Comparison of ENCODE assay signal across 8 mouse cellular contexts in the genomic region with DNA sequence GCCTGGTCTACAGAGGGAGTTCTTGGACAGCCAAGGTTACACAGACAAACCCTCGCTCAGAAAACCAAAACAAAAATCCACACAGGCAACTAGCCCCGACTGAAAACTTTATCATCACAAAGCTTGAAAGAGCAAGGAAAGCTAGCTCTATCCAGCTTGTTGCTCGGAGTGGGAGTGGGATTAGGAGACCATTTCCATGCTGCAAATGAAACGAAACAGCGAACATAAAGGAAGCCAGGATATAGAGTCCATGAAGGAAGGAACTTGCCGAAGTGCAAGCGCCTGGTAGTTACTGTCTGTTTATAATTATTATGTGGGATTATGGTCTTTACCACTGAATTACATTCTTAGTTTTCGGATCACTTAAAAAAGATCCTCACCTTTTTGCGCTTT. TPM values are rescaled to one million over a fixed set of nuclear protein-coding genes. Genes with fewer than 3 reads are reported as not detected.
DNase-seq lines count a peak whose midpoint lies in the region; ATAC-seq and TF ChIP-seq lines count a peak whose summit lies in the region.

No protein-coding gene starts in this region.

- TF ChIP-seq POLR2A in cortical plate, adult 2 months (IDR thresholded peaks at IDR 0.05; ENCODE audit: extremely low read depth, insufficient read depth, low read length) = no peak

- no peak for TF ChIP-seq CTCF in cortical plate, adult 2 months (IDR thresholded peaks at IDR 0.05; ENCODE audit: extremely low read depth, insufficient read depth, low read length)

- peak overlapping the region; percentile 90 for H3K27ac ChIP-seq in kidney, embryonic 16.5 days (ENCODE audit: low read length)
- 0 out of 2 replicates have a peak overlapping the region, but pooled peaks have one; percentile 18 for H3K27ac ChIP-seq in cortical plate, adult 2 months (ENCODE audit: insufficient read depth, low read length)
- peak overlapping the region; percentile 70 for H3K27ac ChIP-seq in hindbrain, embryonic 15.5 days (replicated peaks)
- peak overlapping the region; percentile 83; the same call in 1 of the 2 replicates for H3K27ac ChIP-seq in midbrain, embryonic 13.5 days

- H3K4me3 ChIP-seq in kidney, embryonic 16.5 days (ENCODE audit: low read length) = peak overlapping the region; percentile 94
- peak overlapping the region; percentile 91 for H3K4me3 ChIP-seq in cortical plate, adult 2 months (ENCODE audit: insufficient read depth, low read length)
- peak overlapping the region; percentile 93 for H3K4me3 ChIP-seq in hindbrain, embryonic 15.5 days
- peak overlapping the region; percentile 97 for H3K4me3 ChIP-seq in midbrain, embryonic 13.5 days (replicated peaks)

- ATAC-seq in kidney, embryonic 16.5 days (ENCODE audit: low FRiP score, low TSS enrichment) = peak; percentile 11; the same call in 1 of the 2 replicates
- no peak; the same call in 1 of the 2 replicates for ATAC-seq in hindbrain, embryonic 15.5 days (ENCODE audit: low FRiP score, low read depth)
- ATAC-seq in midbrain, embryonic 13.5 days = peak; percentile 37

- no peak for DNase-seq in kidney, adult 8-10 months
- DNase-seq in gastrocnemius, adult 8-10 months (ENCODE audit: low spot score in 2 of 2) = no peak
- DNase-seq in layer of hippocampus, adult 18-20 months (ENCODE audit: low spot score in 2 of 2) = no peak
- no peak for DNase-seq in spleen, postnatal 4 days (ENCODE audit: low spot score in 2 of 2)

- WGBS in kidney, embryonic 16.5 days = 2% methylated on average over 9 of the region's 9 CpGs
- WGBS in hindbrain, embryonic 15.5 days = under 1% methylated on average over 9 of the region's 9 CpGs
- under 1% methylated on average over 9 of the region's 9 CpGs for WGBS in midbrain, embryonic 13.5 days

- no peaks in the 10 kb centered on the region; the same call in 1 of the 2 replicates for H3K36me3 ChIP-seq in kidney, embryonic 16.5 days (ENCODE audit: insufficient read depth, low read length)
- 0 out of 2 replicates have a peak, but pooled peaks cover 8% of the 10 kb centered on the region for H3K36me3 ChIP-seq in hindbrain, embryonic 15.5 days
- H3K36me3 ChIP-seq in midbrain, embryonic 13.5 days = 0 out of 2 replicates have a peak, but pooled peaks cover 7% of the 10 kb centered on the region

- peak overlapping the region; percentile 61 for H3K4me2 ChIP-seq in kidney, embryonic 16.5 days (replicated peaks; ENCODE audit: low read depth, low read length)
- peak overlapping the region; percentile 87 for H3K4me2 ChIP-seq in hindbrain, embryonic 15.5 days
- H3K4me2 ChIP-seq in midbrain, embryonic 13.5 days (replicated peaks) = peak overlapping the region; percentile 77

- peaks cover 10% of the 10 kb centered on the region for H3K4me1 ChIP-seq in kidney, embryonic 16.5 days (ENCODE audit: insufficient read depth, low read length)
- H3K4me1 ChIP-seq in cortical plate, adult 2 months (ENCODE audit: control insufficient read depth, insufficient read depth, low read length) = no peaks in the 10 kb centered on the region; the same call in 1 of the 2 replicates
- peaks cover 23% of the 10 kb centered on the region for H3K4me1 ChIP-seq in hindbrain, embryonic 15.5 days (replicated peaks)
- H3K4me1 ChIP-seq in midbrain, embryonic 13.5 days (replicated peaks) = peaks cover 26% of the 10 kb centered on the region

- peak overlapping the region; percentile 83 for H3K9ac ChIP-seq in kidney, embryonic 16.5 days (replicated peaks; ENCODE audit: low read length)
- H3K9ac ChIP-seq in hindbrain, embryonic 15.5 days = peak overlapping the region; percentile 60
- peak overlapping the region; percentile 73 for H3K9ac ChIP-seq in midbrain, embryonic 13.5 days (replicated peaks)

- H3K9me3 ChIP-seq in kidney, embryonic 16.5 days (ENCODE audit: low read length) = no peaks in the 10 kb centered on the region
- no peaks in the 10 kb centered on the region for H3K9me3 ChIP-seq in hindbrain, embryonic 15.5 days
- no peaks in the 10 kb centered on the region for H3K9me3 ChIP-seq in midbrain, embryonic 13.5 days

- H3K27me3 ChIP-seq in kidney, embryonic 16.5 days (ENCODE audit: insufficient read depth, low read length) = no peaks in the 10 kb centered on the region
- no peaks in the 10 kb centered on the region for H3K27me3 ChIP-seq in hindbrain, embryonic 15.5 days
- H3K27me3 ChIP-seq in midbrain, embryonic 13.5 days = no peaks in the 10 kb centered on the region

RNA-seq across cellular contexts. Expression of gene Clpx, which starts 0.5 kb away (rescaled TPM):
- polyA plus RNA-seq in kidney, embryonic 16.5 days (2015; fragmentation: Nextera tagmentation; extraction: Ambion mirVana) = 54.5 and 56.7 TPM in 2 replicates
- polyA plus RNA-seq in cortical plate, adult 2 months (2012; rRNA removed) = 19.2 and 19.9 TPM in 2 replicates
- 37.1 and 40.3 TPM in 2 replicates for polyA plus RNA-seq in hindbrain, embryonic 15.5 days (2015; fragmentation: Nextera tagmentation; extraction: Ambion mirVana)
- 42.5 and 44.1 TPM in 2 replicates for polyA plus RNA-seq in midbrain, embryonic 13.5 days (2015; fragmentation: Nextera tagmentation; extraction: Ambion mirVana)
- total RNA-seq in gastrocnemius, adult 8-10 months (2022) = 10 to 100 TPM; 55.4 to 65.0 (median 56.9) TPM
- total RNA-seq in layer of hippocampus, adult 18-20 months (2021) = 10 to 100 TPM; 28.7 to 29.6 TPM

RNA-seq across cellular contexts. Expression of gene Cilp, which starts 28.6 kb away (rescaled TPM):
- 0.76 and 0.82 TPM in 2 replicates for polyA plus RNA-seq in kidney, embryonic 16.5 days (2015; fragmentation: Nextera tagmentation; extraction: Ambion mirVana)
- 0.02 and 0.04 TPM in 2 replicates for polyA plus RNA-seq in cortical plate, adult 2 months (2012; rRNA removed)
- polyA plus RNA-seq in hindbrain, embryonic 15.5 days (2015; fragmentation: Nextera tagmentation; extraction: Ambion mirVana) = 0.20 and 0.48 TPM in 2 replicates
- polyA plus RNA-seq in midbrain, embryonic 13.5 days (2015; fragmentation: Nextera tagmentation; extraction: Ambion mirVana) = 0.24 and 0.30 TPM in 2 replicates
- total RNA-seq in gastrocnemius, adult 8-10 months (2022) = 10 to 100 TPM in 2 of 4 experiments, 1 to 10 TPM in 2; 3.3 to 14.7 (median 9.6) TPM
- total RNA-seq in layer of hippocampus, adult 18-20 months (2021) = not detected

RNA-seq across cellular contexts. Expression of gene Pdcd7, which starts 52.3 kb away (rescaled TPM):
- polyA plus RNA-seq in kidney, embryonic 16.5 days (2015; fragmentation: Nextera tagmentation; extraction: Ambion mirVana) = 4.9 and 6.1 TPM in 2 replicates
- polyA plus RNA-seq in cortical plate, adult 2 months (2012; rRNA removed) = 16.1 and 16.9 TPM in 2 replicates
- 9.7 and 9.8 TPM in 2 replicates for polyA plus RNA-seq in hindbrain, embryonic 15.5 days (2015; fragmentation: Nextera tagmentation; extraction: Ambion mirVana)
- polyA plus RNA-seq in midbrain, embryonic 13.5 days (2015; fragmentation: Nextera tagmentation; extraction: Ambion mirVana) = 7.5 and 7.6 TPM in 2 replicates
- total RNA-seq in gastrocnemius, adult 8-10 months (2022) = 10 to 100 TPM; 12.1 to 19.7 (median 15.0) TPM
- total RNA-seq in layer of hippocampus, adult 18-20 months (2021) = 10 to 100 TPM; 27.5 to 27.8 TPM

Comparison
In these comparisons a context has a peak if more than half of its experiments do, and no peak if none do; other contexts are left out.
1. H3K27ac ChIP-seq: peak in every context shown above with its lines; median percentile 90 in kidney, embryonic 16.5 days; 83 in midbrain, embryonic 13.5 days; 70 in hindbrain, embryonic 15.5 days; 18 in cortical plate, adult 2 months.